Mouse (Mus musculus): ENCODE data around the gene Pax7.

- no peak for TF ChIP-seq CTCF (IDR thresholded peaks at IDR 0.05)
- TF ChIP-seq EP300 (IDR thresholded peaks at IDR 0.05): no peak
Measured at GRCm38 (mm10) chr4:139689627-139690269, 143.6 kb downstream of the Pax7 start.

Data from lung, postnatal 0 days (tissue).